Mouse (Mus musculus): ENCODE measurements around the gene Trim62.
A peak's percentile ranks its signal among the peaks of the same experiment; 100 is the strongest.

The Trim62 gene

DNA sequence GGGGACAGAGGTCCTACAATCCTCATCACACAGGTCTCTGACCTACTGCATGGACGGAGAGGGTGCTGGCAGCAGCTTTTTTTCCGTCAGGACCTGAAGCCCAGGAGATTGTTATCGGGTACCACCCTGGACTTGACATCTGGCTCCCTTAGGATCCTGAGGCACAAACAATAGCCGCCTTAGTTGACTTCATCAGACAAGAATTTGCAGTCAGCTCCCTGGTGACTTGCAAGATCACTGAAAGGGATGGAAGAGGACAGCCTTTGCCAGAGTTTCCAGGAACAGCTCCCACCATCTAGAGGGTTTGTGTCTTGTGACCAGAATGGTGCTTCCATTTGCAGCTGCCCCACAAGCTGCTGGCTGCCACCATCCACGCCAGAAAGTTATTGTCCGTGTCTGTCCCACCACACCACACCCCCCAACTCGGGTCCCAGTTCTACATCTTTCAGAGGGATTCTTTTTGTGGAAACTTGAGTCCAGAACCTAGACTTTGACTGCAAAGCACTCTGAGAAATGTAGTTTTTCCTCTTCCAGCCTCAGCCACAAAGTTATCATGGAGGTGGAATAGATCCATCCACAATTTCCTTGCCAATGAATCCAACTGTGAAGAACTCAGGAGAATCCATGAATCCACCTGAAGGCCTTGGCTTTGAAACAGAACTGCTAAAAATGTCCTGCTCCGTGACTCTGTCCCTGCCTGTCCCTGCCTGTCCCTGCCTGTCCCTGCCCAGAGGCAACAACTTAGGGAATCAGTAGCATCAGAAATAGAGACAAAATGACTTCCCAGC lies 27.1 kb downstream of the Trim62 start:
- no peak for DNase-seq (ENCODE audit: low read depth)

DNA sequence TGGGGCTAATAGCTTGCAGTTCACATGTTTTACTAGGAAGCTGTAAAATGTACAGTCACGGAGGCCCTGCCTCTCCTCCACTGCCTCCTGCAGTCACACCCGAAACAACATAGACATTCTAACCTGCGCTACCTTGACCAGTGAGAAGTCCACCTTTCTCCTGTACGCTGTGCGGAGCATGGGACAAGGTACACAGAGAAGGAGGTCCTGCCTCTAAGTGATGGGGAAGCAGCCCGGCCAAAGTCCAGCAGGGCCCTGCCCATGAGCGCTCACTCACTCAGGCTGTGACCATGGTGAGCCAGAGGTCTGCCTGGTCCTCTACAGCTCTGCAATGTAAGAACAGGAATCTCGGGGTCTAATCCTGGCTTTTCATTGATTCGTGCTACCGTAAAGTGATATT lies 28.7 kb downstream of the Trim62 start:
- no peak for DNase-seq (ENCODE audit: low read depth)

DNA sequence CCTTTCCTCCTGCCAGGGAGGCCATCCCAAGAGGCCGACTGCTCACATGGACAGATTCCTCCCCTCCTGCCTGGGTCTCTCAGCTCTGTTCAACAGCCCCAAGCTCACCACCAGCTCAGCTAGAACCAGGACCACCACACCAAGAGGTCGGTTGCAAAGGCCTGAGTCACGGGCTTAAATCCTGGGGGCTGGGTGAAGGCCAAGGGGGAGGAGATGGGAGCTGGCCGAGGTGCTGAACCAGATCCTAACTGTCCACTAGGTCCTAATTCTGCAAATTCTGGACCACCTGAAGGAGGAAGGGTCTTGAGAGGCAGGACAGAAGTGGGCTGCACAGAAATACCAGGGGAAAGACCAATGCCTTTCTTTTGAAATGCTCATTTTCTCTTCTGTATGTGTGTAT lies 30.4 kb downstream of the Trim62 start:
- no peak for DNase-seq (ENCODE audit: low read depth)

DNA sequence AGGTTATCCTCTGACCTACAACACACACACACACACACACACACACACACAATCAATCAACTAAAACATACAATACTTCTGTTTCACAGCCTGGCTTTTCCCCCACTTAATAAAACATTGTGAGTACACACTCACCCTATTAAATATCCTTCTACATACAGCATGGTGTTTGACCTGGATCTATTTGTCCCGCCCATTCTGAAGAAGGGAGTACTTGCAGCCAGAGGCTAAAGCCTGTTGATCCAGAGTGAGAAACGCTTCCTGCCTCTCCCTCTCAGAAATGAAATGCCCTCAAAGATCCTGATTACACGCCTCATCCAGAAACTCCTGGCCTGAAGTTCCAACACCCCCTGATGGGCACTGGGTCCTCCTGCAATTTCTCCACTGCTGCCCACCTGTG lies 33.7 kb downstream of the Trim62 start:
- DNase-seq (ENCODE audit: low read depth) = no peak

DNA sequence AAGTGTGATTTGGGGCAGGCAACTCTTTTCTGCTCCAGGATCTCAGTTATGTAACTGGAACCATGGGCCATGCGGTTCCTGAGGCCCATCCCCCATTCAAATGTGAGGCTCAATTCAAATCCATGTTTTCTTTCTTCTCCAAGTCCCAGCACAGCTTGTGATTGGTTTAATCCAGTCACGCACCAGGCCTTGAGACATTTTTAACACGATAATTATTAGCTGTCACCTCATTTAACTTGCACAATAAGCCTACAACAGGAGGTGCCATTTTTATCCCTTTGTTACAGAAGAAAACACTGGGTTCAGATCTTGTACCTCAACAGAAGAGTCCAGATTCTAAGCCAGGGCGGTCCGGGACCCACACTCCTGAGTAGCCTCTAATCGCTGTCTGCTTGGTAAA lies 34.4 kb downstream of the Trim62 start:
- DNase-seq (ENCODE audit: low read depth) = no peak

DNA sequence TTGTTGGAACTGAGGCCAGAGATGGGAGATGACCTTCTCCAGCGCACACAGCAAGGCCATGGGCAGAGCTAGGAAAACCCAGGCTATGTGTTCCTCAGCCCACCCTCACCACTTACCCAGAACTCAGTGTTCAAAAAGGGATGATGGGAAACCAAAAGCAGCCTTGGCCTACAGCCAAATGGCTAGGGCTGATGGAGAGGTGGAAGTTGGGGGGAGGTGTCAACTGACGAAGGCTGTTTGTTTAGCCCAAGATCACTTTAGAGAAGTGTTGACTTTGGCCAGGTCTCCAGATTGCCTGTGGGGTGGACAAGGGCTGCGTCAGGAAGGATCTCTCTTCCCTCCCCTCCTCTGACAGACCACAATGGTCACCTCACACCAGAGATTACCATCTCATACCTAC lies 34.8 kb downstream of the Trim62 start:
- DNase-seq (ENCODE audit: low read depth) = no peak

DNA sequence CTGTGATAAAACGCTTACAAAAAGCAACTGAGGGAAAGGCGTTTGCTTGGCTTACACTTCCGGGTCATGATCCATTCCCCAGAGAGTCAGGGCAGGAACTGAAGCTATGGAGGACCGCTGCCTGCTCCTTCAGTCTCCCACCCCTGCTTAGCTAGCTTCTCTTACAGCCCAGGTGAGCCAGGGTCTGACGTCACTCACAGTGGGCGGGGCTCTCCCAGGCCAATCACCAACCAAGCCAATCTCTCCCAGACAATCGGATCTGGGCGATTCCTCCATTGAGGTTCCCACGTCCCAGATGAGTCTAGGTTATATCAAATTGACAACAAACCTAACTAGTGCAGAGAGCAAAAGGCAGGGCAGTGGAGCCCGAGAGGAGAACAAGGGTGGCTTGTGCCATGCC lies 35.7 kb downstream of the Trim62 start:
- no peak for DNase-seq (ENCODE audit: low read depth)

DNA sequence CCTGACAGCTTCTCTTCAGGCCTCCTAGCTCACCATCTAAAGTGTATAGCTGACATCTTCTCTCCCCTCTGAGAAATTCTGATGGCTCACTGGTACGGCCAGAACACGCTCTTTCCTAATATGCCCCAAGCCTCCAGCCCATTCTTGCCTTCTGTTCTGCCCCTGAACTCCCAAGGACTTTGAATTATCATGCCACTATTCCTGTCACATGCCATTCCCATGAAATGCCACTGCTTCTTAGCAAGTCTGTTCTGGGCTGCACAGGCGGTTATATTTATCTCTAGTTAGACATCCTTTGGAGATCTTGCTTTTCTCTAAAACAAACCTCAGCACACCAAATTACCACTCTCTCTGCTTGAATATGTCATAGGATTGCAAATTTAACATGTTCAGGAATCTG lies 40.2 kb downstream of the Trim62 start:
- no peak for DNase-seq (ENCODE audit: low read depth)

DNA sequence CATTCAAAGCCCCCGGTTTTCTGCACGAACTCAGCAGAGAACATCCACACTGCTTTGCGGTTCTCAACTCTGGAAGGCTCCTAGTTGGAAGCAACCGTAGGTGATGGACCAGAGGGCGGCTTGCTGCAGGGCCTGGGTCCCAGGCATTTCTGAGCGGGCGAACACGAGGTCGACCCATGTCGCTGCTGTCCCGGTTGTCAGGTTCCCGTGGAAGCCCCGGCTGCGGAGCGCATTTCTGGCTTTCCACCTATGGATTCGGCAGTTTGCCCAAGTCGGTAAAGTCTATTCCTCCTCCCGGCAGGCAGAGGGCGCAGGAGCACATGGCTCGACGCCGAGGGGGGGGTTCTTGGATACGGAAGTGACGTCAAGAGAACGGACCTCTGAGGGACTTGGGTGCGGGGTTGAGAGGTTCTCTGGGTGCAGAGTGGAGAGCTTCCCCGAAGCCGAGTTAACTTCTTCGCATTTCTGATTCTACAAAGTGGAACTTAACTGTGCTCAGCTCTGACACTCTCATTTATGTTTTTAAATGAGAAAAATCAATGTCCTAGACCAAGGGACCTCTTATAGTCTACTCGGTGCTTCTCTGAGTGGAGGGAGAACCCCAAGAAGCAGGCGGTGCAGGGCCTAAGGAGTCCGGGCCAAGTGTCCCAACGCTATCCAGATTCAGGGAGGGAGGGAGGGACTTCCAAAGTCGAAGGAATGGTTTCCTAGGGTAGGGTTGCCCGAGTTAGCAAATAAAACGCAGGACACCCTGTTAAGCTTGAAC lies 41.6 kb downstream of the Trim62 start:
- DNase-seq (ENCODE audit: low read depth) = peak; percentile 33

DNA sequence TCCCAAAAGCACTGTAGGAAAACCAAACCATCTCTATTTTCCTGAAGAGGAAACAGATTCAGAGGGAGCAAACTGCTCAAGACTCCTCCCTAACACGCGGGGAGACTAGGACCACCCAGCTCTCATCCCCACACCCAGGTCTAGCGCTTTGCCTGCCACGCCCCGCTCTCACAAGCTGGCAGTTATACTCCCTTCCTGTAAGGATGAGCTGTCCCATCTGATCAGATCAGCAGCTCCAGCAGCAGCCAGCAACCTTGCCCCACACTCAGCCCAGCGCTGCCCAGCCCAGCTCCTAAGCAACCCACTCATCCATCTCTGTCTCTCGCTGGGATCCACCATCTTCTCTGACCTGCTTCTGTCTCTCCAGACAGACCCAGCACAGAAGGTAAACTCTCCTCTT lies 49.4 kb downstream of the Trim62 start:
- DNase-seq (ENCODE audit: low read depth) = no peak

DNA sequence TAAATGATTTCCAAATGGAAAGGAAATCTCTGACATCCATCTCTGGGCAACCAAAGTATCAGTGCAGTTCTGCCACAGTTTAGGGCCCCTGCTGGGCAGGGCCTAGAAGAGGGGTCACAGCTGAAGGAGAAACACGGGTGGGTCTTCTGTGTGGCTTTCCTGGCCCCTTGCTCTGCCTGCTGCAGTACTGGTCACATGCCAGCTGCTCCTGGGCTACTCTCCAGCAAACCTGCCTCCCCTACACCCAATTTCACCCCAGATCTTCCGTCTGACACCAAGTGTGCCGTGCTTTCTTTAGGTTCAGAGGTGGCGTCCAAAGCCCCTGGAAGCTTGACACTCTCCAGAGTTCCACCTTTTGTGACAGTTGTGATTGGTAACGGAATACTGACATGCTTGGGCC lies 52.2 kb downstream of the Trim62 start:
- DNase-seq (ENCODE audit: low read depth) = no peak

DNA sequence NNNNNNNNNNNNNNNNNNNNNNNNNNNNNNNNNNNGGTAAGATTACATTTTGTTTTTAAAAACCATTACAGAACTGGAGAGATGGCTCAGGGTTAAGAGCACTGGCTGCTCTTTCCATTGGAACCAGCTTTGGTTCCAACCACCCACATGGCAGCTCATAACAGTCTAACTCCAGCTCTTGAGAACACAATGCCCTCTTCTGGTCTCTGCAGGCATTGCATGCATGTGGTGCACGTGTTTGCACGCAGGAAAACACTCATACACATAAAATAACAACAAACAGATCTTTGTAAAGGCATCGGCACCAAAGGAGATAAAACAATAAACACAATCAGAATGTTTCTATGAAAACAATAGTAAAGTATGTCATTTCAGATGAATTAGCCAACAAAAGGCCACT lies 59.0 kb downstream of the Trim62 start:
- DNase-seq (ENCODE audit: low read depth) = no peak

DNA sequence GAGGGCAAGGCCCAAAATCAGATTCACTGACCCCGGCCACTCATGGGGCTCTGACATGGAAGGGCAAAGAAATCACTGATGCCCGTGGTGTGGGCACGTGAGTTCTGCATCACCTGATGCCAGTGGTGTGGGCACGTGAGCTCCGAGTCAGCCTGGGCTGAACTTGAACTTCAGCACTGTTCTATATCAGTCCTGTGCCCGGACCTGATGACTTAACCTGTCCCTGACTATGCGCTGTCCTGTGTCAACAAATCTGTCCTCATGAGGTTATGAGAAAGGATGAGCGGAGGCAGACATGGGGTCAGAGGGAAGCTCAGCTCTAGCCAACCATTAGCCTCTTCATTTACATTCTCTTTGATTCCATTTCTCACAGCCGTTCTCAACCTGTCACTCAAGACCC lies 63.4 kb downstream of the Trim62 start:
- no peak for DNase-seq (ENCODE audit: low read depth)

DNA sequence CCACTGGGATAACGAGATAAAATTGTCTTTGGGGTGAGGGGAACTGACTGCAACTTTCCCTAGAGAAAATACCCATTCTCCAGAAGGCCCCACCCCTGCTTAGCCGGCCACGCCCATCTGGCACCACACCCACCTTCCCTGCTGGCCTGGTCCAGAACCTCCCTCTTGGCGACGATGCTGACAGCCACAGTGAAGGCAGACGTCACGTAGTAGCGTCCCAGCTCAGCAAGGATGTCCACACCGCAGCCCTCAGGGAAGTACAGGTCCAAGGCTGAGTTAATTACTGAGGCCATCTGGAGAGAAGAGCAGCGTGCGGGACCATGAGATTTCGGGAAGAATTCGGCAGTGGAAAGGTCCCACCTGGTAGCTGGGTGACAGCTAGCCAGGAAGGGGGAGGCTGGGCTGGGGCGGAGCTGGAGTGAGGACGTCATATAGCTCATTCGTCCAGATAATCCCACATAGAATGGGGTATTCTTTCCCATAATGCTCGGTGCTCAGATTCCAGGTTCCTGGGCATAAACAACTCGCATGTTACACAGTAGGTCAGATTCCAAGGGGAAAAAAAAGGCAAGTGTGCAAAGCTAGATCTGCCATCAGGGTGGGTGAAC lies 64.0 kb downstream of the Trim62 start:
- no peak for DNase-seq (ENCODE audit: low read depth)

DNA sequence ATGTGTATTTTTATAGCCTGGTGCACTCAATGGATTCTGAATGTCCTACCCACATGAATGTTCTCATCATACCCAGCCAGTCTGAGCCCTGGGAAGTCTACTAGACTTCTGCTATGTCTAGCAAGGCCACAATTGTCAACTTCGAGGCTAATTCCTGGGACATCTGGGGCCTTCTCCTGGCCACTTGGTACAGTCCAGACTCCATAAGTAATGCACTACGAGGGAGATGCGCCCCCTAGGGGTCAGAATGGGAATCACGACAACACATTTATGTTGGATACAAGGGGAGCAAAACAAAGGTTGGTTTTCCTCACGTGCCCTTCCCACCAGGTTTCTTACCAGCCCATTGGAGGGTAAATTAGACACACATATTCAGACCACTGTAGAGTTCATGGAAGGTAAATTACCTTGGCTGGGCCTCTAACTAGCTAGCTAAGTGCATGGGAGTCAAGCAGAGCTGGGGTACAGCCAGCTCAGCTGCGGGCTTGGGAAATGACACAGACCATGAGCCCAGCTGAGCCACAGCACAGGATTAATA lies 64.8 kb downstream of the Trim62 start:
- no peak for DNase-seq (ENCODE audit: low read depth)

DNA sequence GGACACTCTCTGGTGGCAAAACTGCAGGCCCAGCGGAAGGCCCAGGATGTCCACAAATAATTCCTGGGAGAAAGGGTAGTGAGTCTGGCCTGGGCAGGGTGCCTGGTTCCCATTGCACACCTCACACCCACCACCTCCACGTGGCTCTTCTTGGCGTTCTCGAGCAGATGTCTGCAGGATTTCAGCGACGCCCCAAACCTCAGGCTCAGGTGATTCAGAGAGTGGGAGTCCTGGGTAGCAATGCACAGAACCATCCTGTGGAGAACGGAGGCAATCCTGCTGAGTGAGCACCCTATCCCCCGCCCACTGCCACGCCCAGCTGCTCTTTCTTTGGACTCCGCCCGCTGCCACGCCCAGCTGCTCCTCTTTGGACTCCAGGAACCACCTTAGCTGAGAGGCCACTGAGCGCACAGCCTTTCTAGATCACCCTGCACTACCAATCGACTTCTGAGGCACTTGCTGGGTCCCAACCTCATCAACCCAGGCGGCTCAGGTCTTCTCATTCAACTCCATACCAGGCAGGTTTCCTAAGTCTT lies 66.2 kb downstream of the Trim62 start:
- no peak for DNase-seq (ENCODE audit: low read depth)

DNA sequence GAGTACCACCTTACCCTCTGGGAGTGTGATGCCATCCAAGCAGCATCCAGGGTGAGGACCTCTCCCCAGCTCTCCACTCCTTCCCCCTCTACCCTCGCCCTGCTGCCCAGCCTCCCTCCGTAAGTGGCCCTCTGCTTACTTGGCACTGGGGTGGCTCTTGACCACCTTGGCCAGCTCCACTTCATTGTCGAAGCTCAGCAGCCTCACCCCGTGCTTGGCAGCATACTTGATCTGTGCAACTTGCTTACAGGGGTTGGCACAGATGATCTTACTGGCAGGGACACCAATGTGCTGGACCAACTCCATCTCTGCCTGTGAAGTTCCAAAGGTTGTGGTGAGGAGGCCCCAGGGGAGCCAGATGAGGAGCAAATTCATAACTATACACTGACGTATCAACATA lies 67.1 kb downstream of the Trim62 start:
- DNase-seq (ENCODE audit: low read depth) = peak; percentile 60

DNA sequence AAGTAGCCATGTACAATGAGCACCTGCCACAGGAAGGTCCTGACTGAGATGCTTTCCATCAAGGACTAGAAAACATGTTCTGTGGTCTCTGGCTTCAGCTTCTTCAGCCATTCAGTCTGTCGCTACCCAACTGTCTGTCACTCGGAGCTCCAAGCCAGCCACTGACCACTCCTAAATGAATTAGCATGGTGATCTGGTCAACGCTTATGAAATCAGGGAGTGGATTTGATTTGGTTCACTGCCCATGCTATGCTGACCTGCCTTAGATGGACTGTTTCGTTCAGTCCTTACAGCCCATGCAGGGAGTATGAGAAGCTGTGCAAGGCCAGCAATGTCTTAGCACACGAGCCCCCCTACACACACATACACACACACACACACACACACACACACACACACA lies 70.5 kb downstream of the Trim62 start:
- no peak for DNase-seq (ENCODE audit: low read depth)

DNA sequence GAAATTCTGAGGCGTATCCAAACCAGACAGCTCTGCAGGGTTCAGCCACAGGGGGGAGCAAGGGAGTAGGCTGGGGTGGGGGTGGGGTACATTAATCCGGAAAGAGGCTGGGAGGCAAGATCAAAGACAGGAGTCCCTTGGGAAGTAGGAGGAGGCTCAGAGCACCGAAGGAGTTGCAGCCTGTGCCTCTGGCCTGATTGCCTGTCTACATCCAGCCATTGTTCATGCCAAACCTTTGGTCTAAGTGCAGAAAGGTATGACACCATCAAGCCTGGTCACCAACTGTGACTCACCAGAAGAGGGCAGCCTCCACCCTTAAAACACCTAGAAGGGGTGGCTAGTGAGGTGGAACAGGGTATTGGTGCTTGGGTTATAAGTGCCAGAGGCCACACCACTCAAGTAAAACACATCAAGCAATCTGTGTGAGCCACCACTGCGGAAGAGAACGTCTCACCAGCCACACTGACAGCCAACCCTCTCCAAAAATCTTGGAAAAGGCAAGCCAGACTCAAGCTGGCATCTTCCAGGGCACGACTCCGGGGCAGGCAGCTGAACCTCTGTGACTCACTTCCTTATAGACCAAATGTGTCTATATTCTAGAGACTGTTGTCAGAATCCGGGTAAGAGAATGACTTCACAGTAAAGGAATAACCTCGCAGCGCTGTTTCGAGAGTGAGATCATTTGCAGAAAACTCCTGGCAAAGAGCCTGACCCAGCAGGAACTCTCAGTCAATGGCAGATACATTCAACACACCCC lies 74.0 kb downstream of the Trim62 start:
- DNase-seq (ENCODE audit: low read depth) = peak; percentile 75

DNA sequence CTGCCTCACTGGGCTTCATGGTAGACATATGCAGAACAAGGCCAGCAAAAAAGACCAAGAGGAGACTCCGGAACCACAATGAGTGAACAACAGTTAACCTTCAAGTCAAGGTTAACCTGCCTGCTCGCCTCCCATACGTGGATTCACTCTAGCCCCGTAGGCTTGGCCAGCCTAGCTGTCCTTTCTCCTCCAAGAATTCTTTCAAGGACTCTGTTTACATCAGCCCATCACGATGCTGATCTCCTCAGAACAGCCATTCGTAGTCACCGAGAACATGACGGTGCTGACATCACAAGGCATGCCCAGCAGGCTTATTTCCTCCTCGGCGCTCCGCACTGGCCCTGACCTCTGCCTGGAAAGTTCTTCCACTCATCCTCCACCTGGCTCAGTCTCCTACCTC lies 74.8 kb downstream of the Trim62 start:
- DNase-seq (ENCODE audit: low read depth) = no peak

DNA sequence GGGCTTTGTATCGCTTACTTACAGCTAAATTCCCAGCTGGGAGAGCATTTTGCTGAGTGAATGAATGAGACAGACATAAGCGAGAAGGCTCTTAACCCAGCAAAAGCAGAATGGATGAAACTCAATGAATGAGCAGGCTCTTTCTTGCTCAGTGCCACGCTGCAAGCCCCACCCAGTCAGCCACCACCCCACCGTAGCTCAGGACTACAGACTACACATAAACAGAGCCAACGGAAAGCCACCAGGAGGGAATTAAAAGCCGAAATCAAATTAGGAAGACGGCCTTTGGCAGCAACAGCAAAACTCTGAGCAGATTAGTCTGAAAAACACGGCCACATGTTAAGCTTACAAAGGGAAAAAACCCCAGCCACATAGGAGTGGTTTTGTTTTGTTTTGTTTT lies 75.5 kb downstream of the Trim62 start:
- DNase-seq (ENCODE audit: low read depth) = no peak

DNA sequence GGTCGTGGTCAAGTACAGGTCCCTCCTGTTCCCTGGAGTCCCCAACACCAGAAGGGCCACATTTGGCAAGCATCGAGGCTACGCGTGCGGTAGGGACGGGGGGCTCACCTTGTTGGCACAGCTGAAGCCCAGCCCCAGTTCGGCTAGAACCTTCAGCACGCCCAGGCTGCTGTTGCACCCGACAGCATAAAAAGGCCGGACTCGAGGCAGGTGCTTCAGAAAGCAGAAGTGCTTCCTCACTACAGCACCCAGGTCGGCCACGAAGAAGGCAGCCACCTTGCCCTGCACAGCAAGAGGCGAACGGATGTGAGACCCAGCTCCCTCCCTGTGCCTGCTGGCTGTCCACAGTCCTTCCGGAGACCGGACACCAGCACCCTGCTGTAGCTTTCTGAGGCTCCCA lies 76.3 kb downstream of the Trim62 start:
- no peak for DNase-seq (ENCODE audit: low read depth)
